Mouse (Mus musculus): ENCODE results near the gene Ncoa7.
"Not testable (repeated sequence)": the region's sequence is repeated elsewhere in the genome, so short reads cannot be mapped to it uniquely, and the experiment has no call there.

The Ncoa7 gene

GRCm38 (mm10) chr10:30788340-30788721, 14.8 kb downstream of the Ncoa7 start:
- DNase-seq (ENCODE audit: low read depth in 1 of 2, low spot score in 2 of 2): no peak

- DNase-seq (ENCODE audit: low read depth in 1 of 2, low spot score in 2 of 2): no peak
These were observed 15.3 kb downstream of the Ncoa7 start for GRCm38 (mm10) chr10:30787684-30788339.

- no peak for DNase-seq (ENCODE audit: low read depth in 1 of 2, low spot score in 2 of 2)
These were observed 16.9 kb downstream of the Ncoa7 start for GRCm38 (mm10) chr10:30786103-30786754.

- not testable (repeated sequence) for DNase-seq (ENCODE audit: low read depth in 1 of 2, low spot score in 2 of 2)
These were observed 22.2 kb downstream of the Ncoa7 start for GRCm38 (mm10) chr10:30780921-30781320.

GRCm38 (mm10) chr10:30778240-30778639, 24.9 kb downstream of the Ncoa7 start:
- DNase-seq (ENCODE audit: low read depth in 1 of 2, low spot score in 2 of 2): no peak

GRCm38 (mm10) chr10:30775987-30776386, 27.1 kb downstream of the Ncoa7 start:
- DNase-seq (ENCODE audit: low read depth in 1 of 2, low spot score in 2 of 2): no peak

- no peak for DNase-seq (ENCODE audit: low read depth in 1 of 2, low spot score in 2 of 2)
These were observed 27.6 kb downstream of the Ncoa7 start for GRCm38 (mm10) chr10:30775568-30775967.

GRCm38 (mm10) chr10:30774396-30774795, 28.7 kb downstream of the Ncoa7 start:
- no peak for DNase-seq (ENCODE audit: low read depth in 1 of 2, low spot score in 2 of 2)

- DNase-seq (ENCODE audit: low read depth in 1 of 2, low spot score in 2 of 2): no peak
These were observed 29.9 kb downstream of the Ncoa7 start for GRCm38 (mm10) chr10:30773181-30773580.

- DNase-seq (ENCODE audit: low read depth in 1 of 2, low spot score in 2 of 2): no peak
These were observed 31.5 kb downstream of the Ncoa7 start for GRCm38 (mm10) chr10:30771417-30772158.

GRCm38 (mm10) chr10:30768820-30769219, 34.3 kb downstream of the Ncoa7 start:
- DNase-seq (ENCODE audit: low read depth in 1 of 2, low spot score in 2 of 2): no peak

- DNase-seq (ENCODE audit: low read depth in 1 of 2, low spot score in 2 of 2): no peak
These were observed 34.9 kb downstream of the Ncoa7 start for GRCm38 (mm10) chr10:30768250-30768649.

- DNase-seq (ENCODE audit: low read depth in 1 of 2, low spot score in 2 of 2): no peak
These were observed 39.9 kb downstream of the Ncoa7 start for GRCm38 (mm10) chr10:30763179-30763770.

GRCm38 (mm10) chr10:30762284-30762964, 40.7 kb downstream of the Ncoa7 start:
- DNase-seq (ENCODE audit: low read depth in 1 of 2, low spot score in 2 of 2): no peak

- DNase-seq (ENCODE audit: low read depth in 1 of 2, low spot score in 2 of 2): no peak
These were observed 43.6 kb downstream of the Ncoa7 start for GRCm38 (mm10) chr10:30759360-30760147.

GRCm38 (mm10) chr10:30756064-30756463, 47.1 kb downstream of the Ncoa7 start:
- DNase-seq (ENCODE audit: low read depth in 1 of 2, low spot score in 2 of 2): no peak

- DNase-seq (ENCODE audit: low read depth in 1 of 2, low spot score in 2 of 2): no peak
These were observed 48.2 kb downstream of the Ncoa7 start for GRCm38 (mm10) chr10:30754825-30755457.

- no peak for DNase-seq (ENCODE audit: low read depth in 1 of 2, low spot score in 2 of 2)
These were observed 49.0 kb downstream of the Ncoa7 start for GRCm38 (mm10) chr10:30754082-30754481.

- DNase-seq (ENCODE audit: low read depth in 1 of 2, low spot score in 2 of 2): no peak
These were observed 50.6 kb downstream of the Ncoa7 start for GRCm38 (mm10) chr10:30752485-30752884.

GRCm38 (mm10) chr10:30751586-30751985, 51.5 kb downstream of the Ncoa7 start:
- DNase-seq (ENCODE audit: low read depth in 1 of 2, low spot score in 2 of 2): no peak
